Mouse (Mus musculus) left cerebral cortex, postnatal 36 days (tissue): ENCODE results near the gene Klhdc8a. TPM values are rescaled to one million over a fixed set of nuclear protein-coding genes. Genes with fewer than 3 reads are reported as not detected.
"Not testable (repeated sequence)": the region's sequence is repeated elsewhere in the genome, so short reads cannot be mapped to it uniquely, and the experiment has no call there.

ENCODE experiments used
- DNase-seq, 2 experiments: peaks; one replicate each; pipeline ENCODE4 v3.0.0; 2021 to 2022; ENCODE audit warnings: low spot score in 2 of 2, mixed read lengths in 1 of 2
- intact Hi-C: fragments of 180-260 bp; cut with DNase I; formaldehyde crosslinking; loops from one replicate; pipeline ENCODE4 v1.15.1; 2025
- total RNA-seq, 2 experiments: library from RNA; stranded (reverse); gene quantifications; 2 replicates each; pipeline ENCODE4 v1.2.3; 2021

Gene Klhdc8a
- 10 to 100 TPM; 11.0 to 13.6 TPM for total RNA-seq

DNA sequence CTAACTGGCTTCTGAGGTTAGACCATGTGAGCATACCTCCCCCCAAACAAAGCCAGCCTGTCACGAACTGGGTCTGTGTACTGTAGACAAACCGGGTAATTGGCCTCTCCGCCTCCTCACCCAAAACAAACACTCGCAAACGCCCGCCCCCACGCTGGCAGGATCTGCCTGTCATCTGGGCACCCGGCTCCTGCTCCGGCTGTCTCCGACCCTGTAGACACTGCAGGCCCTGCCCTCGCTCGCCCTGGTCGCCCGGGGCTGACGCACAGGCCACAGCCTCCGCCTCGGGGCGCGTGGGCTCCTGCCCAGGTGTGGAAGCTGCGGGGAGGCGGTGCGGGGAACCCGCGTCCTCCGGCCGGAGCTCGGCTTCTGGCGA, at the start of gene Klhdc8a:
Klhdc8a (plus strand) TSS at position 202 of the 376 bp plus-strand sequence.
- intact Hi-C loops: no loop called here
- peak; percentile 47 to 62 for DNase-seq

GRCm38 (mm10) chr1:132254467-132254866, 44.0 kb upstream of the Klhdc8a start:
- intact Hi-C loops: no loop called here
- DNase-seq: no peak

- intact Hi-C loops: no loop called here
- no peak for DNase-seq
Observed at GRCm38 (mm10) chr1:132260331-132260730, 38.1 kb upstream of the Klhdc8a start.

DNA sequence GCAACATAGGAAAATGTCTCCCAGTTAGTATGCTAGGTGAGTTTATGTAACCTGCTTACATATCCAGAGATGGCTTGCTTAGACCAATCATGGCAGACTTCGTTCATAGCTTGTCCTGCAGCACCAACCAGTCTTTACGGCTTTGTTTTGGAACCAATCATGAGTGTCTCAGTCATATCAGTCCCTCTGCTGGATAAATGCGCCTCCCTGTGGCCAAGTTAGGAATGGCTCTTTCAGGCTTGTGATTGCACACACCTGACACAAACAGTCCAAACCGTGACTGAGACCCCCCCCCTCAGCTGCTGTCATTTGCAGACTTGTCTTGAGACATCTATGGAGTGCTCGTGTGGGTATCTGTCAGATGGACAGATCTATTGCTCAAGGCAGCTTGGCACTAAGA, 37.4 kb upstream of the Klhdc8a start:
- intact Hi-C loops: no loop called here
- no peak for DNase-seq

DNA sequence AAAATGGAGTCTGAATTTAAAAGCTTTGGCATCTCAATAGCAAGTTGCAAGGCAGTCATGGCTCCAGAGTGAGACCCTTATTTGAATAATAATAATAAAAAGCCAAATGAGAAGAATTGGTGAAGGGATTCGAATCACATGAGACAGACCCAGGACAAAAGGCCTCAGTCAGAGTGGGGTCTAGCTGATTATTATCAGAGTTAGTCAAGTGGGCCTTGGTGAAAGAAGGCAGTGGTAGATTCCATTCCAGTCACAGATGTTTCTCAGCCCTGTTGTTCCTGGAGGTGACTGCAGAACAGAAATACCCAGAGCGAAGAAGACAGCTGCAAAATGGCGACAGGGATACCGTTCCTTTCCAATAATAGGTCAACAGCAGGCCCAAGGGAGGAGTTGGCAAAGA, 34.8 kb upstream of the Klhdc8a start:
- no peak for DNase-seq
- intact Hi-C loops: no loop called here

GRCm38 (mm10) chr1:132264577-132264976, 33.8 kb upstream of the Klhdc8a start:
- intact Hi-C loops: no loop called here
- DNase-seq: no peak

- no peak for DNase-seq
- intact Hi-C loops: no loop called here
Observed at GRCm38 (mm10) chr1:132265211-132265859, 33.1 kb upstream of the Klhdc8a start.

- intact Hi-C loops: no loop called here
- DNase-seq: no peak
Observed at GRCm38 (mm10) chr1:132265936-132266335, 32.5 kb upstream of the Klhdc8a start.

GRCm38 (mm10) chr1:132266791-132267557, 31.5 kb upstream of the Klhdc8a start:
- intact Hi-C loops: no loop called here
- no peak for DNase-seq

- intact Hi-C loops: no loop called here
- DNase-seq: no peak
Observed at GRCm38 (mm10) chr1:132267959-132268358, 30.5 kb upstream of the Klhdc8a start.

GRCm38 (mm10) chr1:132268418-132269060, 29.9 kb upstream of the Klhdc8a start:
- intact Hi-C loops: no loop called here
- peak; percentile 35 to 40 for DNase-seq

DNA sequence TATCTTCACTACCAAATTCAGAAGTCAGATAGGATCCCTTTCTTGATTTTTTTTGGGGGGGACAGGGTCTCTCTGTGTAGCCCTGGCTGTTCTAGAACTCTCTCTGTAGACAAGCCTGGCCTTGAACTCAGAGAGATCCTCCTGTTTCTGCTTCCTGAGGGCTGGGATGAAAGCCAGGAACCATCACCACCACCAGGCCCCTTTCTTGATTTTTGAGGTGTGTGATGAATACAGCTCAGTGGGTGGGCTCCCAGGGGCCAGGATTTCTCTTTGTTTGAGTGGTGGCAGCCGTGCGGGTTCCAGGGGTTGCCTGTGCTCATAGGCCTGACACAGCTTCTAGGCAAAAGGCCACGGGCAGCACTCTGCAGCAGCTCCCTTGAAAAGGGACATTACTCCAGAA, 27.2 kb upstream of the Klhdc8a start:
- intact Hi-C loops: no loop called here
- DNase-seq: no peak

DNA sequence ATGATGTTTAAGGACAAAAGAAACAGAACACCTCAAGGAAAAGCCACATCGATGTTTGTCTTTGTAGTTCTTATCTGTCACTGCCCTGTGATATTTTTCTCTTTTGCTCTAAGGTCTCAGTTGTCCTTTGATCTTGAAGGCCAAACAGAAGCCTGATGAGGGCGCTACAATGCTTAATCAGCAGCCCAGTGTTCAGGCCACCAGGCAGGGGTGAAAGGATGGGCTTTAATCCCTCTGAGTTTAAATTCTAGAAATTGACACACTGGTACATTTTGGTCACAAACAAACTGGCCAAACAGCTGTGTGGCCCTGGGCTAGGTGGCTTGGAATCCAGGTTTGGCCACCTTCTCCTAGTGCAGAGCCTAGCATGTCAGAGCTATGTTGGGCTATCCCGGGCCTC, 21.7 kb upstream of the Klhdc8a start:
- DNase-seq: no peak
- intact Hi-C loops: no loop called here

GRCm38 (mm10) chr1:132277124-132277523, 21.3 kb upstream of the Klhdc8a start:
- intact Hi-C loops: no loop called here
- no peak for DNase-seq

DNA sequence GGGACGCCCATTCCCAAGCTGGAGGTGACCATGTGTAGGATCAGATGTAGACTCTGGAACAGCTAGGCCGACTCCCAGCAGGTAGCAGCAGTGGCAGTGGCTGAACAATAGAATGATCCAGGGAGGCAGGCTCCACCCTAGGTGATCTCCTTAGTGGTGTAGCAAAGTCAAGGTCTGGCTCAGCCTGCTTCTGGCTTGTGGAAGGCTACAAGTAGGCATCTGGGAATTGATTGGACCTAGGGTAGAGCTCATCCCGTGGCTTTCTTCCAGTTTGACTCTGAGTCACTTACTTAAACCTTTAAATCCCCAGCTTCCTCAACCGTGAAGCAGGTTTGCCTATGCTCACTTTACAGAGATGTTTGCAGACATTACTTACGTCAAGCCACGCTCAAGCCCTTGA, 17.8 kb upstream of the Klhdc8a start:
- DNase-seq: not testable (repeated sequence)

GRCm38 (mm10) chr1:132281523-132282176, 16.8 kb upstream of the Klhdc8a start:
- intact Hi-C loops: no loop called here
- DNase-seq: no peak

More for the DNA sequence above, 17.8 kb upstream of the Klhdc8a start:
- intact Hi-C loops: not testable (repeated sequence)

GRCm38 (mm10) chr1:132282177-132282536, 16.3 kb upstream of the Klhdc8a start:
- intact Hi-C loops: no loop called here
- DNase-seq: no peak

DNA sequence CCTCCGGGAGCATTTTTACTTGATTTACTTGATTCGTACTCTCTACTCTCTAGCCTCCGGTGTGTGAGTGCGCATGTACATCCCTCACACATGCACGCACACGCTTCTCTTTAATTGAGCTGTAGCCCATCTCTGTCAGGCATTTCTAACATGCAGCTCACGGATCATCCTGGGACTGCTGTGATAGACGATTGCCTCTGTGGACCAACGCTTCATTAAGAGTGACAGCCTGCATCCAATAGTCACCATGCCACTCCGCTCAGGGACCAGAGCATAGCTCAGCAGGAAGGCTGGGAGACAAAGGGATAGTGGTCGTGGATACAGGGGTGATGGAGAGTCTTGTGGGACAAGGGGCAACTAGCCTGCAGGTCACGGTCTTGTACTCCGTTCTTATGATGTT, 15.4 kb upstream of the Klhdc8a start:
- DNase-seq: no peak
- intact Hi-C loops: no loop called here

DNA sequence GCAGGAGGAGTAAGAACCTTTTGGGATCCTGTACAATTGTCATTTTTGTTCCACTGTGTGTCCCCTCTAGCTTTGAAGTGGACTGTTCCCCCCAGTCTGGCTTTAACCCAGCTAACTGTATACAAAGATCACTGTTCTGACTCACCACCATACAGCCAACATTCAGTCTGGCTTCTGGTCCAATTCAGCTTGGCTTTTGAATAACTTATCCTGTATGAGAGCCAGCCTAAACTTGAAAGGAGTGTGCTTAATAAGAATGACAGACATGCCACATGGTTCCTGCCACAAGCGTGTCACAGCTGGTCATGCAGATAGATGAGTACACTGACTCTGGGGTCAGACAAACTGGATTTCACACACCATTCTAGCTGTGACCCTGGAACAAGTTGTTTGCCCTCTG, 11.7 kb upstream of the Klhdc8a start:
- intact Hi-C loops: no loop called here
- DNase-seq: no peak

- intact Hi-C loops: no loop called here
- no peak for DNase-seq
Observed at GRCm38 (mm10) chr1:132287445-132287844, 11.0 kb upstream of the Klhdc8a start.
